Mouse (Mus musculus) kidney, embryonic 14.5 days (tissue): Measurements from ENCODE around the gene B230118H07Rik. TPM values are rescaled to one million over a fixed set of nuclear protein-coding genes. Genes with fewer than 3 reads are reported as not detected.
A peak's percentile ranks its signal among the peaks of the same experiment; 100 is the strongest.

Source experiments
- ATAC-seq: fragments of 200-750 bp; cut with Nextera tagmentation; 2 replicates; pipeline ENCODE4 v1.8.0; 2017; ENCODE audit warnings: moderate number of reproducible peaks, mild to moderate bottlenecking, moderate TSS enrichment, moderate library complexity; ENCODE audit not compliant: low FRiP score, low TSS enrichment
- H3K27ac ChIP-seq: fragments of 300-500 bp; sonication (generic); 2 replicates; pipeline ENCODE4 v1.5.1; 2014; ENCODE audit warnings: low read depth, mild to moderate bottlenecking, low read length, moderate library complexity, mixed read lengths
- H3K27me3 ChIP-seq: fragments of 300-500 bp; sonication (generic); 2 replicates; pipeline ENCODE4 v1.6.1; 2014; ENCODE audit warnings: mild to moderate bottlenecking, low read length; ENCODE audit not compliant: control insufficient read depth, insufficient read depth
- H3K36me3 ChIP-seq: fragments of 300-500 bp; sonication (generic); 2 replicates; pipeline ENCODE4 v1.6.1; 2014; ENCODE audit warnings: low read length, mixed read lengths; ENCODE audit not compliant: control insufficient read depth, insufficient read depth
- H3K4me1 ChIP-seq: fragments of 300-500 bp; sonication (generic); 2 replicates; pipeline ENCODE4 v1.6.1; 2014; ENCODE audit warnings: low read length, mixed read lengths; ENCODE audit not compliant: control insufficient read depth, insufficient read depth
- H3K4me2 ChIP-seq: fragments of 300-500 bp; sonication (generic); replicated peaks from 2 replicates; pipeline ENCODE4 v1.6.1; 2014; ENCODE audit warnings: low read depth, mild to moderate bottlenecking, low read length
- H3K4me3 ChIP-seq: fragments of 300-500 bp; sonication (generic); 2 replicates; pipeline ENCODE4 v1.5.1; 2014; ENCODE audit warnings: mild to moderate bottlenecking, low read length
- H3K9ac ChIP-seq: fragments of 300-500 bp; sonication (generic); 2 replicates; pipeline ENCODE4 v1.6.1; 2014; ENCODE audit warnings: low read depth, mild to moderate bottlenecking, low read length, moderate library complexity
- H3K9me3 ChIP-seq: fragments of 300-500 bp; sonication (generic); 2 replicates; pipeline ENCODE4 v1.6.1; 2016; ENCODE audit warnings: low read length; ENCODE audit not compliant: control insufficient read depth
- WGBS: fragments of 180-500 bp; shearing (Covaris S2); extraction: QIAGEN DNeasy Blood & Tissue Kit; methylation state at CpG from one replicate; pipeline ENCODE4 v1.1.7; 2014; 5-methylcytosine and 5-hydroxymethylcytosine counted together
- polyA plus RNA-seq: library from polyadenylated mRNA; unstranded; fragments of >200 nt; fragmentation: Nextera tagmentation; extraction: Ambion mirVana; gene quantifications from 2 replicates; pipeline ENCODE4 v1.2.1, GENCODE M21; 2014

B230118H07Rik gene
- polyA plus RNA-seq, 1 experiment from 2014 or later = 60.6 TPM

DNA sequence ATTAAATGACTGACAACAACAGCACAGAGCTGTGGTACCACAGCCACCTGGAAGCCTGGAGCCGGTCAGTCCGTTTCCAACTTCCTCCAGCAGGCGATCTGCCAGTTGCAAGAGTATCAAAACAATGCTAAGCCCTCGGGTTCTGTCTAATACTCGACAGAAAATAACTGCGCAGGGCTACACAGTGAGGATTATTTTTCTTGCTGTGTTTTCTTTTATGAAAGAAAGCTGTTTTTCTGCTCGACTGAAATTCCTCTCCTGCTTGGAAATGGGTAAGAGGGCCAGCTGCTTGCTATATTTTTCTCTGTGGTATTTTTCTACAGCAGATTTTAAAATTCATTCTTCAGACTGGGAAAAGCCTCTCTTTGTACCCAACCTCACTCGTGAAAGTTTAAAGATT, 48.6 kb downstream of the B230118H07Rik start:
- 20% methylated on average over 8 of the region's 8 CpGs for WGBS
- Histone ChIP-seq H3K27me3 (no peaks in the 10 kb centered on the region), H3K36me3 (no peaks in the 10 kb centered on the region), H3K9ac (no peak overlapping the region), H3K4me2 (no peak overlapping the region), H3K4me3 (no peak overlapping the region), H3K9me3 (no peaks in the 10 kb centered on the region), H3K4me1 (0 out of 2 replicates have a peak, but pooled peaks cover 5% of the 10 kb centered on the region), H3K27ac (no peak overlapping the region)
- ATAC-seq = peak; percentile 48; the same call in 1 of the 2 replicates

DNA sequence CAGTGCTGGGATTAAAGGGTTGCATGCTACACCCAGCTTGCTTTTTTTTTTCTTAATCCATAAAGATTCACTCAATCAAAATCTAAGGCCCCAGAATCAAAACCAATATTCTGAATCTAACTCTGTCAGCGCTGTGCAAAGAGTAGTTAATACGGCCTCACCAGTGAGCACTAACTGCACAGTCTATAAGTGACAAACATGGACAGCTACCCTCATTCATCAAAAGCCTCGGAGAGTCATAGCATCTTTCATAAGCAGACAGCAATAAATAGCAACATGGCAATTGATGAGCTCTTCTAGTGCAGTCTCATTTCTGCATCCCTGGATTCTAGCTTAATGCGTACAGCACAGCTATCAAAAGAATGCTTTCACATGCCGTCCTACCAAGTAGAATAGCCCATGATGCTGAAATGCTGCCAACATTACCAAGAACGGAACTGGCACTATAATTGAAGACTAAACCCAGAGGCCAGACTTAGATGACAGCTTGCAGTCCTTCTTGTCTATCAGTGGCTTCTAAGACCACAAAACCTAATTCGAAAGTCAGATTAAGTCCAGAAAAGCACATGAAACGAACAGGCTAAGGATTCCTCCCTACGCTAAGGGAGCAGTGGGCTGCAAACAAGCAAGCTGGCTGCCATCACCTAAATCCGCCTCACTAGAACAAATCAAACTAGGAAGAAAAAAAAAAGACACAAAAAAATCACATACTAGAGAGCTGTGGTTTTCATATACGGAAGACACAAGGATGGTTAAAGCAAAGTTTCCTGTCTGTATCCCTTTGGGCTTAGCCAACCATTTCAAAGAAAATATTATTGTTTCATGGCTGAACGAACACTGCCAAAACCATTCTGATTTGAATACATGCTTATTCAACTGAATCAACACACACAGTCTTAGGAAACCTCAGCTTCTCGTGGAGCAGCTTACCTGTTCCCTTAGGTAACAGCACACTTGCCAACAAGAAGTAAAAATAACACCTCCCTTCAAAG, 50.8 kb downstream of the B230118H07Rik start:
- peak; percentile 60; the same call in 1 of the 2 replicates for ATAC-seq
- Histone ChIP-seq H3K36me3 (no peaks in the 10 kb centered on the region), H3K4me2 (peak overlapping the region; percentile 20; the same call in 1 of the 2 replicates), H3K9me3 (no peaks in the 10 kb centered on the region), H3K4me1 (0 out of 2 replicates have a peak, but pooled peaks cover 5% of the 10 kb centered on the region), H3K4me3 (no peak overlapping the region), H3K9ac (no peak overlapping the region), H3K27ac (no peak overlapping the region), H3K27me3 (no peaks in the 10 kb centered on the region)
- 52% methylated on average over 13 of the region's 13 CpGs for WGBS

DNA sequence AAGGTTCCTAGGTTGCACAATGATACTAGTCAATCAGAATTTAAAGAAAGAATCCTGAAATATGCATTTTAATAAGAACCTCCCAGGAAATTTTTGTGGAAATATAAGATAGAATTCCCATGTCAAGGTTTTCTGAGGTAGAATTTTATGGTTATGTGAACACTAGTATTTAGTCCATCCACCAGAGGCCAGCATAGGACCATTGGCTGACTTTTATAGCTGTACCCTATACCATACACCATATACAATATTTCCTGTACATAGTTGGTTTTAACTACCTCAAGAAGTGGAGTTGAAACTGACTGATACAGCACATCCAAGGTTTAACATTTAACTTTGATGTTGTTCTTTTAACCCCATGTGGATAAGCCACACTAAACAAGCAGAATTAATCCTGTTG, 52.1 kb downstream of the B230118H07Rik start:
- no peak overlapping the region for H3K4me2 ChIP-seq
- no peaks in the 10 kb centered on the region for H3K9me3 ChIP-seq
- no peak overlapping the region for H3K4me3 ChIP-seq
- H3K27ac ChIP-seq = no peak overlapping the region
- H3K4me1 ChIP-seq = 0 out of 2 replicates have a peak, but pooled peaks cover 8% of the 10 kb centered on the region
- H3K27me3 ChIP-seq = no peaks in the 10 kb centered on the region
- no peak overlapping the region for H3K9ac ChIP-seq
- ATAC-seq = no peak
- H3K36me3 ChIP-seq = no peaks in the 10 kb centered on the region

DNA sequence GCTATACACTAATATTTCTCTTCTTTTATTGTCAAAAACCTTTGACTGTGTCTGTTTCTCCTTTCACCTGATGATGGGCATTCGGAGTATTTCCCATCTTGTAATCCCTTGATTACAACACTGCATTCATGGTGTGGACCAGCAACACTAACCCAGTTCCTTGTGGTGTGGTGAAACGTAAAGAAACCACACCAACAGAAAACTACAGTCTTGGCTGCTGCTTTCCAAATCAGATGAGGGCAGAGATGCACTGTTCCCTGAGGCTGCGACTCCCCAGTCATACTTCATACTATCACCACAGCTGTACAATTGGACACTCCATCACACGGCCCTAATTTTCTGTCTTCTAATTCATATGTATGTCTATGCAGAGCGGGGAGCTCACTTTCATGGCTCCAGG, 54.7 kb downstream of the B230118H07Rik start:
- 88% methylated on average over 5 of the region's 5 CpGs for WGBS
- no peak overlapping the region for H3K27ac ChIP-seq
- H3K27me3 ChIP-seq = no peaks in the 10 kb centered on the region
- no peak for ATAC-seq
- H3K9me3 ChIP-seq = no peaks in the 10 kb centered on the region
- H3K4me3 ChIP-seq = no peak overlapping the region
- H3K4me2 ChIP-seq = no peak overlapping the region
- no peak overlapping the region for H3K9ac ChIP-seq
- no peaks in the 10 kb centered on the region for H3K36me3 ChIP-seq
- 0 out of 2 replicates have a peak, but pooled peaks cover 8% of the 10 kb centered on the region for H3K4me1 ChIP-seq

DNA sequence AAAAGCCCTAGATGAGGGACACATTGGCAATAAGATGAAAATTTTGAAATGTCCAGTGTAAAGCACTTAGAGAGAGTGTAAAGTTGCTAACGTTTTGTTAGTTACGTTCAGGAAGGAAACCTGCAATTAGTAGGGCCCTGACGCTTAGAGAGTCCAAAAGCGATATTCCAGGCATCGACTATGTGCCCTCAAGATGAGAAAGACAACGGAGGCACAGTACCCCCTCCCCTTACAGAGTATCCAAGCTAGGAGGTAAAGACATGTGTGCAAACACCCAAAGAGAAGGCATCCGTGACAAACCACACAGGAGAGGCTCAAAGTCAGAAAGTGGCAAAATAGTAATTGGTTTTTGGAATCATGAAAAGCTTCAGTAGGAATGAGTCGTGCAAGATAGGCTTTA, 56.4 kb downstream of the B230118H07Rik start:
- Histone ChIP-seq H3K4me1 (0 out of 2 replicates have a peak, but pooled peaks cover 3% of the 10 kb centered on the region), H3K4me2 (no peak overlapping the region), H3K27me3 (no peaks in the 10 kb centered on the region), H3K27ac (no peak overlapping the region), H3K9ac (no peak overlapping the region), H3K4me3 (no peak overlapping the region), H3K9me3 (no peaks in the 10 kb centered on the region), H3K36me3 (no peaks in the 10 kb centered on the region)
- ATAC-seq = no peak
- 59% methylated on average over 8 of the region's 8 CpGs for WGBS

DNA sequence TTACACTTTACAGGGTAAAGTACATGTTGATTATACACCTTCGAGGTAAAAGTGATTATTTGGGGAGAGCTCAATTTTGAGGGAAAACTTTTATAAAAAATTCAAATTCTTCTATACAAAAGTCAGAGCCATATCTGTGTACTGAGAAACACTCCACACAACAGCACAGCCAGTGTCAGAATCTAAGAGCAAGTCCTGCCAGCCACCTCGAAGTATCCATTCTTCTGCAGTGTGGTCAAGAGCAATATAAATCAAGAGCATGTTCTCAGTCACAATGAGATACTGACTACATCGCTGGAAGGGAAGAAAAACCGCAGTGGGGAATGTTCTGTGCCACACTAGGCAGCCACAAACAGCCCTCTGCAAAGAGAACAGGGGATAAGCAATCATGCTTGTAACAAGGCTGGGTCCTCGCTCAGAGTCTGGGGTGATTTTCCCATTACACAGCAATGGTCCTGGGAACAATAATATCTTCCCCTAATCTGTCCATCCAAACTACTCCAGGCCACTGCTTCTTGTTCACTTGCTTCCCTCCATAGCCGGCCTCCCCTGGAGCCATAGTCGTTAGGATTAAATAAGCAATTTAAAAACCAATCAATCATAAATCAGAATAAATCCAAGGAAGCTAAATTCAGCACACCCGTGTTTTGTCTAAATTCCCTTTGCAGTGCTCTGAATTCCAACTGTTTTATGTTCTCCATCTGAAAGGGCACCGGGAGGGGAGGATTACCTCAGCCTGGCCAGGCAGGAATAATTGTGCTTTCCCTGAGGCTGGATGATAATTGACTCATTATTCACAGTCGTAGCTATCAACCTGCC, 57.1 kb downstream of the B230118H07Rik start:
- no peaks in the 10 kb centered on the region for H3K27me3 ChIP-seq
- H3K9me3 ChIP-seq = no peaks in the 10 kb centered on the region
- no peak overlapping the region for H3K27ac ChIP-seq
- H3K4me1 ChIP-seq = 0 out of 2 replicates have a peak, but pooled peaks cover 3% of the 10 kb centered on the region
- no peaks in the 10 kb centered on the region for H3K36me3 ChIP-seq
- WGBS = 16% methylated on average over 10 of the region's 10 CpGs
- no peak overlapping the region for H3K9ac ChIP-seq
- peak; percentile 57; the same call in 1 of the 2 replicates for ATAC-seq
- no peak overlapping the region for H3K4me2 ChIP-seq
- H3K4me3 ChIP-seq = no peak overlapping the region

DNA sequence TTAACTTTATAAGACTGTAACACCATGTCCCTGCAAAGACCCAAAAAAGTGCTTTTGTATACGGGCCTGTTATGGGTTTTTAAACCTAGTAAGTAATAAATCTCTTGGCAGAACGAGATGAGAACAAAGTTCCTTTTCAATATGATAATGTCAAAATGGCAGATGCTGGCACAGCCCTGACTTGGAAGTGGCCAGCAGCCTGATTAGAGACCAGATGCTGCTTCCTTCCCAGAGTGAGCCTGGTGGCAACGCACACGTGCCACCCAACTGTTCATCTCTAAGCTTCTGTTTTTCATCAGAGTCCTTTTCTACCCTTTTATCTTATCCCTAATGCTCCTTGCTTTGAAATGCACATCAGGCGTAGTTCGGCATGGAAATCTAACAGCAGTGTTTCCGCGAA, 58.0 kb downstream of the B230118H07Rik start:
- no peaks in the 10 kb centered on the region for H3K27me3 ChIP-seq
- 0 out of 2 replicates have a peak, but pooled peaks cover 3% of the 10 kb centered on the region for H3K4me1 ChIP-seq
- no peak overlapping the region for H3K9ac ChIP-seq
- WGBS = 83% methylated on average over 8 of the region's 8 CpGs
- no peaks in the 10 kb centered on the region for H3K36me3 ChIP-seq
- H3K27ac ChIP-seq = no peak overlapping the region
- no peak overlapping the region for H3K4me2 ChIP-seq
- H3K9me3 ChIP-seq = no peaks in the 10 kb centered on the region
- H3K4me3 ChIP-seq = no peak overlapping the region
- no peak for ATAC-seq

DNA sequence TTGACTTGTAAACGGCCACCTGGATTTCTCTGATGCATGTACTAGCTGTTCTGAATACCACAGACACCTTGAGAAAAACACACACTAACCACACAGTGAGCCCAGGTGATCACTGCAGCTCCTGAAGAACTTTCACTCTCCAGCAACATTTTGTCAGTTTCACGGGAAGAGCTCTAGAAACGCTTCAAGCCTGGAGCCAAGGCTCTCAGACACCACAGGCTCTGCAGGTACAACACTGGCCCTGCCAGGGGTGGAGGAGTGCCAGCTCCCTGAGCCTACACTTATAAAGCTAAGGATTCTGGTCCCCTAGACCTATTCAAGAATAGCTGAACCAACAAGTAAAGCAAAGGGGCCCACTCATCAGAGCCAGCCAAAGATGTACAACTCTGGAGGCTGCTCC, 67.9 kb downstream of the B230118H07Rik start:
- no peak overlapping the region for H3K4me3 ChIP-seq
- no peaks in the 10 kb centered on the region for H3K4me1 ChIP-seq

More for the DNA sequence above, 67.9 kb downstream of the B230118H07Rik start:
- Histone ChIP-seq H3K4me2 (no peak overlapping the region), H3K27me3 (no peaks in the 10 kb centered on the region), H3K9me3 (no peaks in the 10 kb centered on the region), H3K27ac (no peak overlapping the region), H3K9ac (no peak overlapping the region), H3K36me3 (no peaks in the 10 kb centered on the region)
- ATAC-seq = no peak
- WGBS = 87% methylated on average over 3 of the region's 3 CpGs
